Mouse (Mus musculus): ENCODE data around the gene Dgat2.

The Dgat2 gene

GRCm38 (mm10) chr7:99182432-99183172 is at the start of gene Dgat2:
Gene Dgat2, minus strand, starts transcription at chr7:99182719.
- DNase-seq: peak; percentile 91

- no peak for DNase-seq
Measured at GRCm38 (mm10) chr7:99230061-99230747, 47.7 kb upstream of the Dgat2 start.

GRCm38 (mm10) chr7:99229411-99229810 is 46.9 kb upstream of the Dgat2 start:
- DNase-seq: no peak

- no peak for DNase-seq
Measured at GRCm38 (mm10) chr7:99228825-99229224, 46.3 kb upstream of the Dgat2 start.

- no peak for DNase-seq
Measured at GRCm38 (mm10) chr7:99227267-99227666, 44.7 kb upstream of the Dgat2 start.

- no peak for DNase-seq
Measured at GRCm38 (mm10) chr7:99226662-99227061, 44.1 kb upstream of the Dgat2 start.

DNA sequence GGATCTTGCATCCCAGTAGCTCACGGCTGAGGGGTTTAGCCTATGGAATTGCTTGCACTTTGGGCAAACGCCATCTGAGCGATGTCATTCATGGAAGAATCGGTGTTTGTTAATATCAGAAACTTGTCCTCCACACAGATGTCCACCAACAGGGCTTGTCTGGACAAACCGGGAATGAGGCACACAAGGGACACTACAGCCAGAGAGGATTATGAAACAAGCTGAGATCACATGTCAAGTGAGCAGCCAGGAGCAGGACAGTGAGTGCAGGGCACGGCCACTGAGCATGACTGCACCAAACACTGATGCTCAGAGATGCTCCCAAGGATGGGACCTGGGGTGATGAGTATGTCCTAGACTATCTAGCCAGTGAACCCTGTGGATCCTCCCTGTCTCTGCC is 42.9 kb upstream of the Dgat2 start:
- DNase-seq: no peak

- DNase-seq: no peak
Measured at GRCm38 (mm10) chr7:99224648-99225190, 42.2 kb upstream of the Dgat2 start.

DNA sequence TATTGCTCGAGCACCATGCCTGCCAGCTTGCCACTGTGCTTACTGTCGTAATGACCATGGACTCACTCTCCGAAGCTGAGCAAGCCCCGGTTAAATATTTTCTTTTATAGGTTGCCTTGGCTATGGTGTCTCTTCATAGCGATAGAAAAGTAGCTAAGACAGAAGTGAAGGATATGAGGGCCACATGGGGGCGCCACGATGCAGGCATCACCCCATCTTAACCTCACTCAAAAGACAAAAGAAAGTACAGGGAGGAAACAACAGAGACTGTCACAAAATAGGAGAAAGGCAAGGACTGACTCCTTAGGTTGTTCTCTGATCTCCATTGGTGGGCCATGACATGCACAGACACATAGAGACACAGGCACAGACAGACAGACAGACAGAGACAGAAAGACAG is 41.7 kb upstream of the Dgat2 start:
- no peak for DNase-seq

DNA sequence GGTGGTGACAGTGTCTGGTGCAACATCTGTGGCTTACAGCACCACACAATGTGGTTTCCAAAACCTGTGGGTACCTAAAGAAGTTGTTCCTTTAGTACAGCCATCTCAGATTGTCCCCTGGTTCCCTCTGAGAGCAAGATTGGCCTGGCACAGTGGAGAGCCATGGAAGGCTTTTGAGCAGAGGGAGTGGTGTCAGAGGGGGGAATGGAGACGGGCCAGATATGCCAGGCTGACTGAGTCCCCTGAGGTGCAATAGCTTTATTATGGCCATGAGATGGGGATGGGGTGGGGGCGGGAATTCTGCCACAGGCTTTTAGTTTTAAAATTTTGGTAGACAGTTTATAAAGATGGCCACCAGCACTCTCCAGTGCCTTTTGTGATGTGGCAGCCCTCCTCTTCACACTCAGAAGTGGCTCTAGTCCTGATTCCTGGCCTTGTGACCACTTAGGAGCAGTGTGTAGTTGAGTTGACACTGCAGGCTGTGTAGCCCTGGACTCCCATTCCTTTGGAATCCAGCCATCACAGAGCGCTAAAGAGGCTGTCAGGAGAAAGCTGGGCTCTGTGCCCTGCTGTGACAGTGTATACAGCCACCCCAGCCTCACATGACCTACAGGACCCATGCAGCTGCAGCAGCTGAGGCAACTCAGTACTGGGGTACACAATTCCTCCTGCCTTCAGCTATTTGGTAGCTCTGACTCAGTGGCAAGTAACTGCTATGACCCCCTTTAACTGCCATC is 35.0 kb upstream of the Dgat2 start:
- DNase-seq: peak; percentile 18

- DNase-seq: no peak
Measured at GRCm38 (mm10) chr7:99215347-99215855, 32.9 kb upstream of the Dgat2 start.

GRCm38 (mm10) chr7:99214621-99215185 is 32.2 kb upstream of the Dgat2 start:
- DNase-seq: no peak

- DNase-seq: no peak
Measured at GRCm38 (mm10) chr7:99213686-99214085, 31.2 kb upstream of the Dgat2 start.

- DNase-seq: no peak
Measured at GRCm38 (mm10) chr7:99213056-99213455, 30.5 kb upstream of the Dgat2 start.

DNA sequence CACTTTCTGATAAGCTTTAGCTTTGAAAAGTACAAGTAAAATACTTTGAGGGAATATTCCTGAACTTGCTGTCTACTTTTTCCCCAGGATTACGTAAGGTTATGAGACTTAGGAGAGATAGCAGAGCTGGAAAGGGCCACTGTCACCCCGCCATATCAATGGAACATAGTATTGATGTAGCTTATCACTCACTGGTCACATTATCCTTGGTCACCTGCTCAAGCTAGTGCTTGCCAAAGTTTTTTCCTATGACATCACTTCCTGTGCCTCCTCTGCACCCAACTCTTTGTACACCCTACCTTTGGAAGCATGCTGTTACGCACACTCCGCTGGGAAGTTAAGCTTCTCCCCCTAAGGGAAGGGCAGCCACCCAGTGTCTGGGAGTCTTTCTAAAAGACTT is 26.2 kb upstream of the Dgat2 start:
- no peak for DNase-seq

GRCm38 (mm10) chr7:99206364-99206763 is 23.8 kb upstream of the Dgat2 start:
- DNase-seq: no peak

GRCm38 (mm10) chr7:99202163-99202562 is 19.6 kb upstream of the Dgat2 start:
- no peak for DNase-seq

DNA sequence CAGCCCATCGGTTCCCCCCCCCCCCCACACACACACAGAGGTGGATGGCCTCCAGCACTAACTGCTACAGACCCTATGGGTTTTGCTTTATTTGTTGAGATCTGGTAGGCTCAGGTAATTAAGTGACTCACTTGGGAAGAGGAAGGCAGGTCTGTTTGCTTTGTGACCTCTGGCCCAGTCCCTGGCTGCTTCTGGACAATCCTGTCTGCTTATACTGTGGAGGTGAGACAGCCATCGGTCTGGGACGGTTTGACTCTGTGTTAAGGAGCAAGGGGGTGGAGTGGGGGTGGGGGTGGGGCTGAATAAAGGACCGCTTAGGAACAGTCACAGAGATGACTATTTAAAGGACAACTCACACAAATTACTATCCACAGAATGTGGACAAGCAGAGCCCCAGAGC is 17.8 kb upstream of the Dgat2 start:
- no peak for DNase-seq

GRCm38 (mm10) chr7:99199451-99200175 is 17.1 kb upstream of the Dgat2 start:
- no peak for DNase-seq

GRCm38 (mm10) chr7:99198811-99199210 is 16.3 kb upstream of the Dgat2 start:
- no peak for DNase-seq

DNA sequence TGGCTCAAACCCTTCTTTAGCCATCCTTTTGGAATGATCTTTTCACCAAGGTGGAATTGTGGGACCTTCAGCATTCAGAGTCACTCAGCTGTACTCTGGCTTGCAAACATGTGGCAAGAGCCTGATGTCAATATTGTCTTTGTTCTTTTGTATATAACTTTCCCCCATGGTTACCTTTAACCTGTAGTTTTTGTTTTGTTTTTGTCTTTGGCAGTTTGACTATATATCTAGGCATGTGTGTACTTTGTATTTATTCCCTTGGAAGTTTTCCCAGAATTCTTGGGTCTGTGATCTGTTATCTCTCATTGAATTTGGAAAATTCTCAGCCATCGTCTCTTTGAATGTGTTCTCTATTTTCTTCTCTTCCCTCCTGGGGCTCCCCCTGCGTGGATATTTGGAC is 12.0 kb upstream of the Dgat2 start:
- no peak for DNase-seq

DNA sequence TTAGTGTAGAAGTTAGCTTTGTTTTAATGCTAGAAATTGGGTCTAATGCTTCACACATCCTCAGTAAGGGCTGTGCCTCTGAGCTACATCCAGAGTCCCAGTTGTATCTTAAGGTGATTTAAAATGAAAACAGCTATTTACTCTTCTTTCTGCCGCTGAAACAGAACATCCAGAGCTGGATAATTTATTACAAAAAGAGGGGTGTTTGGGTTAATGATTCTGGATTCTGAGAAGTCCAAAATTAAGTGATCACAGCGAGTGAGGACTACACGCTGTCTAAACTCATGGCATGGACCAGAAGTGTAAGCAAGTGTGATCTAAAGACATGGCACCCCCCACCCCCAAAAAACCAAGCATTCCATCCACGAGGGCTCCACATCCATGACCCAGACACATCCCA is 11.4 kb upstream of the Dgat2 start:
- DNase-seq: no peak

Data from cerebellum, adult 9-11 months (tissue).